Mouse (Mus musculus): ENCODE data around the gene Rheb.
"Not testable (repeated sequence)": the region's sequence is repeated elsewhere in the genome, so short reads cannot be mapped to it uniquely, and the experiment has no call there.

Rheb gene

DNA sequence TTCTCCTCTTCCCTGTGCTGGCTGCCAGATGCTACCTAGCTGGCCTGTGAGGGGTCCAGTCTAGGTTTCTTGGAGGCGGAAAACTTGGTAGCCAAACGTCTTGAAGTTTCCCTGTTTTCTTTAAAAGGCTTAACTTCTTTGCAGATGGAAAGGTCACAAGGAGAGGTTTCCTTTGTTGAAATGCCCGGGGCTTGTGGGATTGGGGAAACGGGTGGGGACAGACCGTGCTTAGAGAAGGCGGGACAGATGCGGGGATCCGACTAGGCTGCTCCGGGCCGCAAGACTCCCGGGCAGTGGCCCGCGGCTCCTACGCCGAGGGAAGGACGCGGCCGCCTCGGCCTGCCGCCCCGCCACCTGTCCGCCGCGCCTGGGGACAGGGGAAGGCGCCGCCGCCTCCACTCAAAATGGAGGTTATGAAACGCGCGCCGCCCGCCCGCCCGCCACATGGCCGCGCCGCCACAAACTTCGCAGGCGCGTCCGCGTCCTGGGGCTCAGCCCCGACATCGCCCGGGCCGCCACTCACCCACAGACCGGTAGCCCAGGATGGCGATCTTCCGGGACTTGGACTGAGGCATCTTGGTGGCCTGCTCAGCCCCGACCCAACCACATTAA is 656 bp downstream of the Rheb start:
- no peak for DNase-seq (ENCODE audit: low read depth, low spot score)

DNA sequence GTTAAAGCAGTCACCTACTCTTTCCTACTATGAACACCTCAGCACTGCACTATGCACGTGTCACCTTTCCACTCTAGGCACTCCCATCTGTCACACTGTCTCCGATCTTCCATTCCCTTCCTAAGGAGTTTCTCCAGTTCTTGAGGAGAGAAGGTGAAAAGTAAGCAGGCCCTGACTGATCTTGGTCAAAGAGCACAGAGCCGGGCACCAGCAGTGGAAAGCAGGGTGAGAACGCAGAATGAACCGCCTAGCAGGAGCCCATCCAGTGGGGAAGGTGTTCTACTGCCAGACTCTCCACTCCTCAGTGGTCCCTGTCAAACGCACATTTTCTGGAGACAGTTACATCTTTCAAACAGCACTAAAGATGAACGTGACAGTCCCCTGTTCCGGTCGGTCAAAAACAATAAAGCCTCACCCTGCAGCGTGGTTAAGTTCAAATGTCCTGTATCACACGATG is 1.4 kb downstream of the Rheb start:
- DNase-seq (ENCODE audit: low read depth, low spot score), result no peak

DNA sequence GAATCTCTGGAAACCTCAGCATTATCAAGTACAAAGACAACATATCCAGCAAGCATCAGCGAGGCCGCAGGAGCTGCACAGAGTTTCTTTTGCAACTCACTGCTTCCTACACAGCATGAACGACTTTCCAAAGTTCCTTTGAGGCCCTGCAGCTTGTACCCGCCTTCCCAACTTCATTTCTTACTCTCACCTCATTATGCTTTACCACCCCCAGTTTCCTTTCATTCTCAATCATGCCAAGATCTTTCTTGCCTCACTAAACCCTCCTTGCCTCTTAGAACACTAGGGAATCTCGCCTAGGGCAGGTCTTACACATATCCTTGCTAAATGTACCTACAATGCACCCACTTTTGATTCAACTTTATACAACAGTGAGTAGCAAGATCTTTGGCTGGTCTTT is 7.9 kb downstream of the Rheb start:
- DNase-seq (ENCODE audit: low read depth, low spot score), result no peak

DNA sequence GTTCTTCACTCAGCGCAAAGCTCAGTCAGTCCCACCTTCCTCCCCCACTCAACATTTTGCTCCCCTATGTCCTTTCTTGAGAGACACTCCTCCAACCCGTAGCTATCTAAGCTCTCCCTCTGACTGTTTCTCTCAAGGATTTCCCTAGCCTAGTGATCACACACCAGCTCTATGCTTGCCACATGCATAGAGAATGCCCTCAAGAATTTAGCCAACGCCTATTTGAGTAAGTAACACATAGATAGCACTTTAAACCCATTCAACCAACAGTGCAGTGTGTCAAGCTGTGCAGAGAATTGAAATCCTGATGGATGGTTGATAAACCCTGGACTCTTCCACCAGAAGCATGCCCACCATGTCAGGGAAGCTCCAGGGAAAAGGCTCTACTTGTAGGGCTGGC is 10.5 kb downstream of the Rheb start:
- no peak for DNase-seq (ENCODE audit: low read depth, low spot score)

DNA sequence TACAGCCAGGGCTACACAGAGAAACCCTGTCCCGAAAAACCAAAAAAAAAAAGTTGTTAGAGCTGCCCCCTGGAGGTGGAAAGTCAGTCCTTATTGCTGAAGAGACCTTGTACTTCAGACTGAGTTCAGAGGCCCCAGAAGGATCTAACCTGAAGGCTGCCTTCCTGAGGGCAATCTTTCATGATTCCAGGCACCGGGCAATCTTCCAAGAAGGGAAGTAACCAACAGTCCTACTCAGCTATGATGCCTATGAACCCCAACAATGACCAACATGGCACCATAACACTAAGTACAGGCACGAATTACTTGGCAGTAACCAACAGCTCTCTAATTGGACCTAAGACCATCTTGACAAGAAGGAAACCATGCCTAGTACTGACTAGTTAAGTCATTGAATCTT is 14.0 kb downstream of the Rheb start:
- DNase-seq (ENCODE audit: low read depth, low spot score), result no peak

DNA sequence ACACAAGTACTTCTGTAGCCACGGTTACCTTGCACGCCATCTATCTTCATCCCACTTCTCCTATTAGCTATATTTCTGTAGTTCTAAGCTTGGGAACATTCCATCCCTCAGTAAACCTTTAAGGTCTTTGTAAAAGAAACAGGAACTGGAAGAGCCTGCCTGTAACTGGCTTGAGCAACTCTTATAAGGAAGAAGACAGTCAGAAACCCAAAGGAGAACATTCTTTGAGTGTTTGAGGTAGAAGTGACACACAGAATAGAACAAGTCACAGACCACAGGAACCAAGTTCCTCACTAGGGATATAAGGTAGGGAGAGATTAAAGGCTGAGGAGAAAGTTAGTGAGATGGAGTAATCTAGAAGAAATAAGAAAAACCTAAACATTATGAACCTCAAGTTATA is 15.3 kb downstream of the Rheb start:
- no peak for DNase-seq (ENCODE audit: low read depth, low spot score)

DNA sequence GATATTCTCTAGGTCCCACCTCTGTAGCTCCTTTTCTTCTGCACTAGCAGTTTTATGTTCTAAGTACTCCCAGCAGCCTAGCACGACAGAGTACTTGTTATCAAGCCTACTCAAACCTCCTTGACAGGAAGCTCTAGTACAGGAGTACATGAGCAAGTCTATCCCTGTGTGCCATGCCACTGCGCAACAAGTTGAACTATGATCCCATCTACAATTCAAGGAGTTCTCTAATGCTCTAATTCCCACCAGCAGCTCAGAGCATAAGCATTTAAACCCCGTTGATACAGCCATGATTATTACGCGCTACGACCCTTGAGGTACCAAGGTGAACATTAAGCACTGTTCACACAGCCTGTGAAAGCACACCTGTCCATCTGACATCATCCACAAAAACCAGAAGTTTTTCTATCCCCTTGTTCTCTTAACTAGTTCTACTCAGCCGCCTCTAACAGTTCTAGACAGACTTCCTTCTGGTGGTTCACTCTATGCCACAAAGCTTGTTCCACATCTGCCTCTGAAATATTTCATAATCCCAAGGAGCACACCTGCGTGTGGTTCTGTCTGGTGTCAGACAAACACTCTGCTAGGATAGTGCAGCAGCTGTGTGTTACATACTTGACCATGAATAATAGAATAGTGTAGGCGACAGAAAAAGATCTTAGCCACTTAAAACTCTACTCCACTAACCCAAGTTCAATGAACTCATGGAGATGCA is 16.2 kb downstream of the Rheb start:
- DNase-seq (ENCODE audit: low read depth, low spot score), result no peak

DNA sequence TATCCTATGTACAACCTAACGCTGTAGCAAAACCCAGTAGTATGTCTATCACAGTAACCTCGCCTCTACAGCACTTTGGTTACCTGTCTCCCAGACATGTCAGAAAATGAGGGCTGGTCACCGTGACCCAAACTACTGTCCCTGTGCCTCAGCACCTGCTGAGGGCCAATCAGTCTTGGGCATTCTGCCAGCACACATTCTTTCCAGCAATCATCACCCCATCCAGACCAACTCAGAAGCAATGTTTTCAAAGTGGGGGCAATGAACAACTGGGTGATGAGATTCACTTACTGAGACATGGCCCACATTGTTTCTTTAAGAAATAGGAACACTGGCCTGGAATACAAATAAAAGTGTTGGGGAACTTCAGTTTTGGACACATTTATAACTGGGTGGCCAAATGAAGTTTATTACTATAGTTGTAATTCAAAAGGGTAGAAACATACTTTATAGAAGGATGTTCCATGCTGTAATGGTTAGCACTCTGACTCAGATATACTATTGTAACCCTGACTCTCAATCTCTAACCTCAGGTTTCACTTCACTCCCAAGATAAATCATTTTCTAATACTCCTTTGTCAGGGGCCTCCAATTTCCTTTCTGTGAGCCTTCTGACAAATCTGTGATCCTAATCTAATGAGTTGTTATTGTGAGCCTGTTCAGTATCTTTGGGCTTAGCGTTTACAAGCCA is 16.9 kb downstream of the Rheb start:
- DNase-seq (ENCODE audit: low read depth, low spot score), result no peak

DNA sequence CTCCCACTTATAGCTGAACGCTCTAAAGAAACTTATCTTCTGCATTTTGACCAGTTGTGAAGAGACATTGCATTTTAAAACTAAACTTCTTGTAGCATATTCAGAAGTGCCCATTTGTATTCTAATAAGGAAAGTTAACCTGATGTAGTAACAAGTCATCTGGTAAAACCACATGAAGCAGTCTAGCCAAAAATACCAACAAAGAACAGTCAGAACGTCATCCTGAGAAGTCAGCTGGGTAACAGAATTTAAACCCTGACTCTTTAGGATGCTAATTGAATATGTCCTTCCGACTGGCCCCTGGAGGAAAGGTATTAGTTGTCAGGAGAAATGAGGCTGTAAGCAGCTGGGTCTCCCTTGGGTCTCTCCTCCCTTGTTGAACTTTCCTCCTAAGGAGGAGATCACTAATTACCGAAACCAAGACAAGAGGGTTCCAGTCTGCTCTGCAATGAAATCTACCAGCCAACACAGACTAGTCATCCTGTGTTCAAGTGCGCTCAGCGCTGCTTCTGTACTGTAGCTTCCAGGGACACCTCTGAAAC is 18.5 kb downstream of the Rheb start:
- DNase-seq (ENCODE audit: low read depth, low spot score), result no peak

DNA sequence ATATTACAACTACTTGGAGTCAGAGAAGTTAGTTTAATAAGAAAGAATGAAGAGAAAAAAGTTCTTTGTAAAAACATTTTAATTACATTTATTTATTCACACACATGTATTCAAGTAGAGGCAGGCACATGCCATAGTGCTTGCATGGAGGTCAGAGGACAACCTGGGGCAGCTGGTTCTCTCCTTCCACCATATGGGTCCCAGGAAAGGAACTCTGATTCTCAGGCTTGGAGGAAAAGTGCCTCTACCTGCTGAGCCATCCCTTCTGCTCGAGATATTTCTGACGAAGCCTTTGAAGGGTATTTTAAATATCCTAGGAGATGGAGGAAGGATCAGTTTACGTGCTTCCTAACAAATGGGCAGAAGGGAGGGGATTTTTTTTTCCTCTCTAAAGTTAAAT is 19.6 kb downstream of the Rheb start:
- DNase-seq (ENCODE audit: low read depth, low spot score), result no peak

DNA sequence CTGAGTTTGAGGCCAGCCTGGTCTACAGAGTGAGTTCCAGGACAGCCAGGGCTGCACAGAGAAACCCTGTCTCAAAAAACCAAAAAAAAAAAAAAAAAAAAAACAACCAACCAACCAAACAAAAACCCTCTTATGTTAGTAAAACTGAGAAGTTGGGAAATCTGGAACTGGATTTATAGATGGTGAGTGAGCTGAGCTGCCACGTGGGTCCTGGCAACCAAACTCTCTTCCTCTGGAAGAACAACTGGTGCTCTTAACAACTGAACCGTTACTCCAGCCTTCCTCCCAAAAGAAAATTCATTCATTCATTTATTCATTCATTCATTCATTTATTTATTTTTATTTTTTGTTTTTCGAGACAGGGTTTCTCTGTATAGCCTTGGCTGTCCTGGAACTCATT is 20.2 kb downstream of the Rheb start:
- not testable (repeated sequence) for DNase-seq (ENCODE audit: low read depth, low spot score)

DNA sequence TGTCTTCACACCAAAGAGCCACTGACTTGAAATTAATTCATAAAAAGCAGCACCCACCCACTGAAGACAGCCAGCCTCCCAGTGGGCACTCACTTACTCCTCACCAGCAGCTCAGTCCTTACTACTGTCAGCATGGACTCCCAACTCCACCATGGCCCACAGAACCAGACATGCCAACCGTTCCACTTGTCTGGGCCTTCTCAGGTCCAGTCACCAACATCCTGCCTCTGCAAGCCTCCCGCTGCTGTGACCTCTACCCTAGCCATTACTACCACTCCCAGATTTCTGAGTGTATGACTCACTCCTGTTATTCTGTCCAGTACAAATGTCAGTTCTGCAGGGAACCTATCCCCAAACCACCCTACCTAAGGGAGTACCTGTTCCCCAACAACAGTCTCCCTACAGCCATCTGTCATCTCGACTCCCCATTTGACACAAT is 21.0 kb downstream of the Rheb start:
- no peak for DNase-seq (ENCODE audit: low read depth, low spot score)

DNA sequence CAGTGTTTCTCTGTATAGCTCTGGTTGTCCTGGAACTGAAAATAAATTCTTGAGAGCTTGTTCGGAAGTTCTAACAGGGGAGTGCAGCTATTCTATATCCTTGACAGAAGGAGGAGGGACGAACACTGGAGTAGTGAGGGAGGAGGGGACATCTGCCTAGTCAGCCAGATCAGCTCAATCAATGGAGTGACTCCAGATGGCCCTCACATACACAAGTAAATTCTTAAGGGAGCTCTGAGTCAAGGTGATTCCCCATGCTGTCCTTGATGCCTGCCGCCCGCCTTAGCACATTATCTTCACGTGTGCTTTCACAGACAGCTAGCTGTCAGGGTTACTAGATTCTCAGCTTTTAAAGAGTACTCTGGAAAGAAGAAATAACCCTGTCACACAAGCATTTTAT is 21.8 kb downstream of the Rheb start:
- no peak for DNase-seq (ENCODE audit: low read depth, low spot score)

DNA sequence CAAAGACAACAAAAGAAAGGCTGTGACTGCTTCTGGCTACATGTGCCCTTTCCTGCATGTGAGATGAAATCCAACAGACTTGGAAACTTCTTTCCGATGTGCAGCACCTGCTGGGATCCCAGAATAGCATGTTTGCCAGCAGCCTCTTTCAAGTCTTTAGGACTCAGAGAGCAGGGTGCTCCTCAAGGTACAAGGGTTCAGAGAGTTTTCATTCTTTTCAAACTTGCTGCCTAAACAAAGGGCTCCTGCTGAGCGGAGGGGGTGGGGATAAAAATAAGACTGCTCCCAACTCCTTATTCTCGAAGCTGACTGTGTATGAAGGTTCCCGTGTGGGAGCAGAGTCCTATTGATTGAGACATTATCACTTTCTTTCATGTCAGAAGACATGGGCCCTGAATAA is 25.2 kb downstream of the Rheb start:
- no peak for DNase-seq (ENCODE audit: low read depth, low spot score)

DNA sequence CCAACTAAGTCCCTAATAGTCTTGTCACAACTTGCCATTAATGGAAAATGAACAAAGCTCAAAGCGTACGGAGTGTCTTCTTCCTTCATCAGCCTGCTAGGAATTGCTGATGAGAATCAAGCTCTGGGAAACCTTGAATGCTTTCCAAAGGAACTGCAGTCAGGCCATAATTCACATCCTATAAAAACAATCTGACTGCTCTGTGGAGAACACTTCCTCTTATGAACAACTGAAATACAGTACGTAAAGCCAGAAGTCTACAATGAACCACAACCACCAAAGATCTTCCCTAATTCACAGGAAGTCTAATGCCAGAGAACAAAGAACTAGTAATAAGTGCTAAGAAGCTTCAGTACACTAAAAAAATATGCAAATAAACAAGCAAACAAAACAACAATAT is 28.5 kb downstream of the Rheb start:
- DNase-seq (ENCODE audit: low read depth, low spot score), result no peak

DNA sequence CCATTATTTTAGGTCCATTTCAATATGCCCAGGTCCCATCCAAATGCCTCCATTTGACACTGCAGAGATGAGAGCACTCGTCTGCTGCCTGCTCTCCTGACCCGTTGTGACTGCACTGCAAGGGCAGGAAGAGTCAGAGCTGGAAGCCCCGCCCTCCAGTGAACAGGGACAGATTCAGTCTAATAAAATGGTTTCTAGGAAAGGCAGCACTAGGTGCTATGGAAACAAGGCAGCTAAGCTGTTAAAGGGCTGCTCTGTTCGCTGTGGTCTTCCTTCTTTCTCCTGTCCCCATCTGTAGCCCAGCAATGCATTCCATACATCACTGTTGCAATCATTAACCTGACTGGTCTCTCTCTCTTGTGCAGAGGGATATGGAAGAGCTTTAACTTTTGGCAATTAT is 29.4 kb downstream of the Rheb start:
- DNase-seq (ENCODE audit: low read depth, low spot score), result no peak

DNA sequence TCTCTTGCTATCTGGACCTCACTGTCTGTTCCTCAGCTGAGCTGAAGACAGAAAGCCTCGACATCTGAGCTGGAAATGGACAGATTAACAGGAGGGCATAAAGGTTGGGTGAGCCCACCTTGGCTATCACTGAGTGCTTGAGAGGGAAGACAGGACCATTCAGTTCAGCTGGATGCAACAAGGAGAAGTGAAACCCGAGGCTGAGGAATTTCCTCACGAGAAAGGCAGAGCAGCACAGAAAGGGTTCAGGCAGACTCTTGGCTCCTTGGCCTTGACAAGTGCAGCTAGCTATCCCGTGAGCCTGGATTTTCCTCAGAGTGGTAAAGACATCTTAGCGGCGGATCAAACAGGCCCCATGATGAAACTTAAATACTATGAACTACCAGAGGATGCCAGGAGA is 37.2 kb downstream of the Rheb start:
- DNase-seq (ENCODE audit: low read depth, low spot score), result no peak

DNA sequence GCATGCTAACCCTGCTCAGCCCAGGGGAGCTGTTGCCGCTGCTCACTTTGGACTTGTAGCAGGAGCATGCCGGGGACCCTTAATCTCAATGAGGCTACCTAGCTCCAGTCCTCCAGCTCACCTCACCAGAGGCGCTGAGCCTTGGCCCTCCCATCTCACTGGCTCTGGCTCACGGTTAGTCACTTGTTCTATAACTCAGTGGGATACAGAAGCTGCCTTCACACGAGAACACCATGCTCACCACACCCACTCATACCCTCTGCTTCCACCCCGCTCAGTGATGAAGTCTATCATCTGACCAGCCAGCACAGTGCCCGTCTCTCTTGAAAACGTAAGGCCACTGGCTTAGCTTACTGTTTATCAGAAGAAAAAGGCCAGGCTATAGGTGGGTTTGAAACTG is 37.8 kb downstream of the Rheb start:
- DNase-seq (ENCODE audit: low read depth, low spot score), result no peak

DNA sequence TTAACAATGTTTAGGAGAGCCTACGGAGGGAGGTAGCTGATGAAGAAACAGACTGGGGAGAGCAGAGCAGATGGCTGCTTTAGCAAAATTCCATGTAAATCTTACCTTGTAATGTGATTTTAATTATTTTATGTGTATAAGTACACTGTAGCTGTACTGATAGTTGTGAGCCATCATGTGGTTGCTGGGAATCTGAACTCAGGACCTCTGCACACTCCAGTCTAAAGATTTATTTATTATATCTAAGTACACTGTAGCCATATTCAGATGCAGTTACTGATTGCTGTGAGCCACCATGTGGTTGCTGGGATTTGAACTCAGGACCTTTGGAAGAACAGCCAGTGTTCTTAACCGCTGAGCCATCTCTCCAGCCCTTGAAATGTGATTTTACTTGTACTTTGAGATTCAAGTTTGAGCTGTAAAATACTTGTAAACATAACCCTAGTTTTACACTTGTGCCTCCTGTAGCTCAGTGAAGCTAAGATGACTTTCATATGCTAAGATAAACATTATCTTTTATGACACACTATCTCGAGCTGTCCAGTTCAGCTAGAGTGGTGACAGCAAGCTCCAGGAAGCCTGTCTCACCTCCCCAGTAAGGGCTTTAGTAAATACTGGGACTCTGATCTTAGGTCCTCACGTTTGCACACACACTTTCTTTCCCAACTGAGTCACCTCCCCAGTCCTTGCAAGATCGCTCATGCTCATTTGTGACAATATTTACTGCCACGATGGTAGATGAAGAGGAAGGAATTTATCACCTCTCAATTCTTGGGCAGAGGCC is 40.4 kb downstream of the Rheb start:
- DNase-seq (ENCODE audit: low read depth, low spot score), result no peak

DNA sequence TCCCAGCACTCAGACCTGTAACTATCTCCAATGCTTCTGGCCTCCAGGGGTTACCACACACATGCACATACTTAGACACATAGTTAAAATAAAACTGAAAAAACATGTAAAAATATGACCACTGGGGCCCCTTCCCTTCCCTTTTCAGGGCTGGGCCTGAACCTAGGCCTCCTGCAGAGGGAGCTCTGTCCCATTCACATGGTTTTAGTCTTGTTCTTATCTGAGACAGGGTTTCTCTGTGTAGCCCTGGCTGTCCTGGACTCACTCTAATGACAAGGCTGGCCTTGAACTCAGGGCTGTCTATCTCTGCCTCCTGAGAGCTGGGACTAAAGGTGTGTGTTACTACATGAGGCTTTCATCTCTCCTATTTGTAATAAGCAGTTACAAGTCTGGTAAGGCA is 42.0 kb downstream of the Rheb start:
- no peak for DNase-seq (ENCODE audit: low read depth, low spot score)

DNA sequence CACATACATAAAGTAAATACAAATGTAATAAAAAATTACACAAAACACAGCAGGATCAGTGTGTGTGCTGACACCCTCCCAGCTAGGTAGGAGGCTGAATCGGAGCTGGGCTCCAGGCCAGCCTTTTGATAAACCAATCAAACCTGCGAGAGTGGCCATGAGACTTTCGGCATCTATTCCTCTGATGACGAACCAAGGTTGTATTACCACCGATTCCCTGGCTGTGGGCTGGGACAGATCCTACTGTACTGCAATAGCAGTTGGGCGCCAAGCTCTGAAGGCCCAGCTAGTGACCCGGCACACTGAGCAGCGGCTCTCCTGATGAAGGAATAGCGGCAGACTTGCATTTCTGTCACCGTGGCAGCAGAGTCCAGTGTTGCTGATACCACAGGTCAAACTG is 43.8 kb downstream of the Rheb start:
- DNase-seq (ENCODE audit: low read depth, low spot score), result no peak

DNA sequence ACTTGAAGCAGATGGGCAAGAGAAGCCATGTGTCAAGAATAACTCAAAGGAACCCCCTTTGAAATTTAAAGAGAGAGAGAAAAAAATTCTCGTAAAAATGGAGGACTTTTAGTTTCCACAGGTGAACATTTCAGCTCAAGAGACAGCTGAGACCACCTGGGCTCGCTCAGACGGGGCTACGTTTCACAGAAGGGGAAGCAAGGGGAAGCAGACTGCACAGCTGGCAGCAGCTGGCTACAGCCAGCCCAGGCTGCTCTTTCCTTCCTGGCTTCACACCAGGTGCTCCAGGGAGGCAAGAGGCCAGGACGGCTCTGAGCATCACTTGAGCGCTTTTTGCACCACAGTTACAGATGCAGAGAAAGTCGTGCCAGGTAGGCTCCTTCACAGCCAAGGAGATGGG is 44.6 kb downstream of the Rheb start:
- DNase-seq (ENCODE audit: low read depth, low spot score), result no peak
